ENCODE assay signal across 24 mouse cellular contexts in the genomic region with DNA sequence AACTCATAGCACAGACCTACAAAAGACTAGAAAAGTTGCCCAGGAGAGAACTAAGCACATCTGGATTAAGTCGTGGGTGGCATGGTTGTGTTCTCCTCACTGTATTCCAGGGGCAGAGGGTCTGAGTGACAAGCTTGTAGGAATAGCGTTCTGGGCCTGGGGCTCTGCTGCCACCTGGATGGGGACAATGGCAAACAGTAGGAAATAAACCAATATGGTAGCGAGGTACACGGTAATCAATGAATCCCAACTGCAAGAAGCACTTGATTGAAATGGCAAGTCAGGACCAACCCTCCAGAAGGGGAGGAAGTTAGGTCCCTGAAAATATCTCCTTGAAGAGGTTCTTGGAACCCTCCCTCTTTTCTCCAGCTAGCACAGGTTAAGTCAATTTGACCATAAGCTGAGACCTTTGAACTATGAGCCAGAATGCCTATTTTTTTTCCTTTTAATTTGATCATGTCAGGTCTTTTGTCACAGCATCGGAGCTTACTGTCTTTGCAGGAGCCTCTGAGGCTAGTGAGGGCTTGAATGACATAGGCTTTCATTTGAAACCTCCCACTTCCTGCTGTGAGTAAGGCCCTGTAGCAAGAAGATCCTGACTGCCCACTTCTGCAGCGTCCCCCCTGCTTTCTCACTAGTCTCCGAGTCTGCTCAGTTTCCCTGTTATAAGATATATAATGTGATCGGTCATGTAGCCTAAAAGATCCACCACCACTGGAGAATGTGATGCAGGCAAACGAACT.
DNase-seq lines count a peak whose midpoint lies in the region; ATAC-seq and TF ChIP-seq lines count a peak whose summit lies in the region.
"Had no signal": no experiment of that assay in that cellular context is flagged by ENCODE, and none has a peak within 500 bp of the region (broad histone marks: within the 10 kb centered on the region; RNA-seq: fewer than 3 reads in every experiment).

No protein-coding gene starts in this region.

- no peaks in the 10 kb centered on the region for H3K27me3 ChIP-seq in midbrain, postnatal 0 days (ENCODE audit: insufficient read depth, low read length)
- no peaks in the 10 kb centered on the region for H3K27me3 ChIP-seq in midbrain, embryonic 14.5 days (ENCODE audit: control insufficient read depth, insufficient read depth, low read length)
- peaks cover 2 to 4% of the 10 kb centered on the region in 2 experiments for H3K27me3 ChIP-seq in MEL (ENCODE audit: control insufficient read depth in 1 of 2, insufficient read depth in 2 of 2, low read length in 2 of 2)
- no peaks in the 10 kb centered on the region for H3K27me3 ChIP-seq in limb, embryonic 13.5 days
- H3K27me3 ChIP-seq: forebrain, embryonic 13.5 days; heart, embryonic 13.5 days; hindbrain, embryonic 15.5 days; liver, embryonic 12.5 days; midbrain, embryonic 13.5 days; neural tube, embryonic 15.5 days; stomach, embryonic 15.5 days had no signal

- peak; percentile 17; the same call in 1 of the 2 replicates for TF ChIP-seq CTCF in midbrain, postnatal 0 days (IDR thresholded peaks at IDR 0.05)
- TF ChIP-seq CTCF in MEL (IDR thresholded peaks at IDR 0.05 in 2 of 3, conservative IDR thresholded peaks at IDR 0.05 in 1 of 3; ENCODE audit: control insufficient read depth in 1 of 3, insufficient read depth in 1 of 3, low read depth in 2 of 3, low read length in 3 of 3, poor library complexity in 1 of 3, severe bottlenecking in 1 of 3), result no peak

- TF ChIP-seq RAD21 in MEL (IDR thresholded peaks at IDR 0.05; ENCODE audit: low read depth, low read length), result no peak

- no peak overlapping the region for H3K27ac ChIP-seq in midbrain, postnatal 0 days (ENCODE audit: low read depth, low read length)
- no peak overlapping the region for H3K27ac ChIP-seq in midbrain, embryonic 14.5 days (replicated peaks; ENCODE audit: low read depth, low read length)
- no peak overlapping the region for H3K27ac ChIP-seq in MEL (ENCODE audit: control insufficient read depth, low read depth, low read length)
- no peak overlapping the region for H3K27ac ChIP-seq in limb, embryonic 13.5 days
- H3K27ac ChIP-seq: forebrain, embryonic 13.5 days; heart, embryonic 13.5 days; hindbrain, embryonic 10.5 days; hindbrain, embryonic 15.5 days; liver, embryonic 12.5 days; midbrain, embryonic 13.5 days; neural tube, embryonic 15.5 days; stomach, embryonic 15.5 days had no signal

- WGBS in midbrain, postnatal 0 days, result 61% methylated on average over 9 of the region's 9 CpGs
- WGBS in midbrain, embryonic 14.5 days, result 65% methylated on average over 9 of the region's 9 CpGs
- WGBS in limb, embryonic 13.5 days, result 63% methylated on average over 9 of the region's 9 CpGs

- no peaks in the 10 kb centered on the region for H3K9me3 ChIP-seq in midbrain, postnatal 0 days (ENCODE audit: low read length)
- no peaks in the 10 kb centered on the region for H3K9me3 ChIP-seq in midbrain, embryonic 14.5 days (ENCODE audit: control insufficient read depth, low read length)
- H3K9me3 ChIP-seq in MEL (replicated peaks; ENCODE audit: insufficient read depth, low read length), result no peaks in the 10 kb centered on the region
- no peaks in the 10 kb centered on the region for H3K9me3 ChIP-seq in limb, embryonic 13.5 days
- H3K9me3 ChIP-seq: forebrain, embryonic 13.5 days; heart, embryonic 13.5 days; hindbrain, embryonic 10.5 days; hindbrain, embryonic 15.5 days; liver, embryonic 12.5 days; midbrain, embryonic 13.5 days; neural tube, embryonic 15.5 days; stomach, embryonic 15.5 days had no signal

- TF ChIP-seq POLR2A in MEL (IDR thresholded peaks at IDR 0.05; ENCODE audit: control insufficient read depth in 1 of 2, insufficient read depth in 1 of 2, low read depth in 1 of 2, low read length in 2 of 2, poor library complexity in 1 of 2), result no peak

- no peak overlapping the region for H3K4me2 ChIP-seq in midbrain, postnatal 0 days (ENCODE audit: low read depth, low read length, poor library complexity, severe bottlenecking)
- no peak overlapping the region for H3K4me2 ChIP-seq in midbrain, embryonic 14.5 days (ENCODE audit: low read length)
- H3K4me2 ChIP-seq in limb, embryonic 13.5 days (replicated peaks), result 0 out of 2 replicates have a peak overlapping the region, but pooled peaks have one; percentile 27
- H3K4me2 ChIP-seq: forebrain, embryonic 13.5 days; heart, embryonic 13.5 days; hindbrain, embryonic 15.5 days; liver, embryonic 12.5 days; midbrain, embryonic 13.5 days; neural tube, embryonic 15.5 days; stomach, embryonic 15.5 days had no signal

- no peak for TF ChIP-seq EP300 in MEL (IDR thresholded peaks at IDR 0.05; ENCODE audit: low read depth in 1 of 2, low read length in 2 of 2)

- no peak for DNase-seq in frontal cortex, postnatal 14 days (ENCODE audit: low spot score in 2 of 2)
- no peak for DNase-seq in midbrain, postnatal 0 days (ENCODE audit: low spot score)
- DNase-seq in midbrain, embryonic 14.5 days, result no peak
- DNase-seq in MEL (ENCODE audit: low read depth, low spot score), result peak; percentile 18
- no peak for DNase-seq in ovary, postnatal 14 days (ENCODE audit: low spot score)
- DNase-seq: cerebellum, adult 2 months; cerebellum, postnatal 14 days; heart, postnatal 14 days; kidney, adult 18-20 months; kidney, postnatal 36 days; liver, postnatal 0 days; lung, postnatal 36 days; right cerebral cortex, postnatal 25 days had no signal

- no peaks in the 10 kb centered on the region for H3K36me3 ChIP-seq in midbrain, postnatal 0 days (ENCODE audit: insufficient read depth, low read length)
- no peaks in the 10 kb centered on the region for H3K36me3 ChIP-seq in midbrain, embryonic 14.5 days (ENCODE audit: control insufficient read depth, insufficient read depth, low read length)
- H3K36me3 ChIP-seq in MEL (ENCODE audit: control insufficient read depth in 1 of 2, insufficient read depth in 2 of 2, low read length in 2 of 2), result peaks cover 0 to 4% of the 10 kb centered on the region in 2 experiments; a peak in 2 of 4 replicates
- no peaks in the 10 kb centered on the region for H3K36me3 ChIP-seq in limb, embryonic 13.5 days
- H3K36me3 ChIP-seq: heart, embryonic 13.5 days; hindbrain, embryonic 10.5 days; hindbrain, embryonic 15.5 days; liver, embryonic 12.5 days; midbrain, embryonic 13.5 days; neural tube, embryonic 15.5 days; stomach, embryonic 15.5 days had no signal

- no peaks in the 10 kb centered on the region for H3K79me2 ChIP-seq in MEL (ENCODE audit: control insufficient read depth, insufficient read depth, low read length, poor library complexity)

- H3K4me1 ChIP-seq in midbrain, postnatal 0 days (ENCODE audit: insufficient read depth, low read length), result 0 out of 2 replicates have a peak, but pooled peaks cover 3% of the 10 kb centered on the region
- no peaks in the 10 kb centered on the region for H3K4me1 ChIP-seq in midbrain, embryonic 14.5 days (ENCODE audit: control insufficient read depth, insufficient read depth, low read length)
- H3K4me1 ChIP-seq in MEL (ENCODE audit: control insufficient read depth in 1 of 2, insufficient read depth in 2 of 2, low read length in 2 of 2), result peaks cover 0 to 9% of the 10 kb centered on the region in 2 experiments; a peak in 2 of 4 replicates
- H3K4me1 ChIP-seq in limb, embryonic 13.5 days, result peaks cover 38% of the 10 kb centered on the region
- H3K4me1 ChIP-seq: liver, embryonic 12.5 days; stomach, embryonic 15.5 days had no signal

- no peak overlapping the region for H3K4me3 ChIP-seq in midbrain, postnatal 0 days (ENCODE audit: low read depth, low read length)
- no peak overlapping the region for H3K4me3 ChIP-seq in midbrain, embryonic 14.5 days (replicated peaks; ENCODE audit: low read depth, low read length)
- H3K4me3 ChIP-seq in MEL (ENCODE audit: control insufficient read depth in 1 of 2, insufficient read depth in 1 of 2, low read depth in 2 of 2, low read length in 2 of 2), result no peak overlapping the region; a peak in 1 of 4 replicates
- H3K4me3 ChIP-seq in limb, embryonic 13.5 days, result no peak overlapping the region
- H3K4me3 ChIP-seq: forebrain, embryonic 13.5 days; heart, embryonic 13.5 days; hindbrain, embryonic 10.5 days; hindbrain, embryonic 15.5 days; liver, embryonic 12.5 days; midbrain, embryonic 13.5 days; neural tube, embryonic 15.5 days; stomach, embryonic 15.5 days had no signal

- no peak overlapping the region for H3K9ac ChIP-seq in midbrain, postnatal 0 days (replicated peaks; ENCODE audit: low read length, poor library complexity, severe bottlenecking)
- H3K9ac ChIP-seq in midbrain, embryonic 14.5 days (replicated peaks; ENCODE audit: low read length), result no peak overlapping the region
- H3K9ac ChIP-seq in MEL (ENCODE audit: control insufficient read depth, low read depth, low read length, poor library complexity, severe bottlenecking), result no peak overlapping the region
- no peak overlapping the region for H3K9ac ChIP-seq in limb, embryonic 13.5 days
- H3K9ac ChIP-seq: forebrain, embryonic 13.5 days; heart, embryonic 13.5 days; hindbrain, embryonic 15.5 days; liver, embryonic 12.5 days; liver, postnatal 0 days; midbrain, embryonic 13.5 days; neural tube, embryonic 15.5 days; stomach, embryonic 15.5 days had no signal

- ATAC-seq in frontal cortex, adult (ENCODE audit: low TSS enrichment), result 0 out of 2 replicates have a peak, but pooled peaks have one; percentile 14
- ATAC-seq in midbrain, postnatal 0 days (ENCODE audit: low FRiP score), result no peak
- no peak for ATAC-seq in midbrain, embryonic 14.5 days (ENCODE audit: low FRiP score, low TSS enrichment)
- no peak for ATAC-seq in limb, embryonic 13.5 days (ENCODE audit: low FRiP score, low read depth)
- ATAC-seq: forebrain, embryonic 13.5 days; inflammation-experienced regulatory T-cells, adult 6 months; liver, embryonic 12.5 days; liver, postnatal 0 days; midbrain, embryonic 13.5 days had no signal

TF ChIP-seq in MEL, 35 proteins besides CTCF, POLR2A, EP300 and RAD21:
- TF ChIP-seq POLR2AphosphoS5 (IDR thresholded peaks at IDR 0.05; ENCODE audit: borderline replicate concordance, low read depth, low read length) (no peak), ZMIZ1 (IDR thresholded peaks at IDR 0.05; ENCODE audit: low read depth, low read length) (no peak), CHD1 (IDR thresholded peaks at IDR 0.05; ENCODE audit: low read depth, low read length) (no peak), MXI1 (IDR thresholded peaks at IDR 0.05; ENCODE audit: low read depth, low read length) (no peak)
